Mouse (Mus musculus) lung, embryonic 14.5 days (tissue): ENCODE data around the gene Ctsw. TPM values are rescaled to one million over a fixed set of nuclear protein-coding genes. Genes with fewer than 3 reads are reported as not detected.
A peak's percentile ranks its signal among the peaks of the same experiment; 100 is the strongest.
"Not testable (repeated sequence)": the region's sequence is repeated elsewhere in the genome, so short reads cannot be mapped to it uniquely, and the experiment has no call there.

Experiments
- ATAC-seq: fragments of 200-750 bp; cut with Nextera tagmentation; 2 replicates; pipeline ENCODE4 v1.8.0; 2017; ENCODE audit warnings: mild to moderate bottlenecking, moderate TSS enrichment, moderate library complexity; ENCODE audit not compliant: insufficient read depth
- DNase-seq: peaks from one replicate; pipeline ENCODE4 v3.0.0-alpha.2; 2015
- H3K27ac ChIP-seq: fragments of 300-500 bp; sonication (generic); 2 replicates; pipeline ENCODE4 v1.5.1; 2014; ENCODE audit warnings: low read depth, mild to moderate bottlenecking, moderate library complexity
- H3K27me3 ChIP-seq: fragments of 300-500 bp; sonication (generic); 2 replicates; pipeline ENCODE4 v1.6.1; 2014; ENCODE audit warnings: low read length, control low read depth; ENCODE audit not compliant: insufficient read depth
- H3K36me3 ChIP-seq: fragments of 300-500 bp; sonication (generic); 2 replicates; pipeline ENCODE4 v1.6.1; 2014; ENCODE audit warnings: control low read depth; ENCODE audit not compliant: insufficient read depth
- H3K4me1 ChIP-seq: fragments of 300-500 bp; sonication (generic); 2 replicates; pipeline ENCODE4 v1.6.1; 2014; ENCODE audit warnings: antibody characterized with exemption, control low read depth; ENCODE audit not compliant: insufficient read depth
- H3K4me2 ChIP-seq: fragments of 300-500 bp; sonication (generic); 2 replicates; pipeline ENCODE4 v1.6.1; 2014; ENCODE audit warnings: mild to moderate bottlenecking
- H3K4me3 ChIP-seq: fragments of 300-500 bp; sonication (generic); 2 replicates; pipeline ENCODE4 v1.5.1; 2014; ENCODE audit warnings: low read depth, low read length
- H3K9ac ChIP-seq: fragments of 300-500 bp; sonication (generic); 2 replicates; pipeline ENCODE4 v1.6.1; 2014
- H3K9me3 ChIP-seq: fragments of 300-500 bp; sonication (generic); 2 replicates; pipeline ENCODE4 v1.6.1; 2016; ENCODE audit warnings: low read depth, low read length, control low read depth
- CTCF ChIP-seq: IDR thresholded peaks from 2 replicates; pipeline ENCODE4 v1.5.1; 2016; ENCODE audit warnings: antibody characterized with exemption, low read depth
- WGBS: fragments of 180-500 bp; shearing (Covaris S2); extraction: QIAGEN DNeasy Blood & Tissue Kit; methylation state at CpG from one replicate; pipeline ENCODE4 v1.1.7; 2014; 5-methylcytosine and 5-hydroxymethylcytosine counted together
- polyA plus RNA-seq: library from polyadenylated mRNA; unstranded; fragments of >200 nt; fragmentation: Nextera tagmentation; extraction: Ambion mirVana; gene quantifications from 2 replicates; pipeline ENCODE4 v1.2.1, GENCODE M21; 2014

The Ctsw gene
- polyA plus RNA-seq, 1 experiment from 2014 or later, result 1.8 TPM

DNA sequence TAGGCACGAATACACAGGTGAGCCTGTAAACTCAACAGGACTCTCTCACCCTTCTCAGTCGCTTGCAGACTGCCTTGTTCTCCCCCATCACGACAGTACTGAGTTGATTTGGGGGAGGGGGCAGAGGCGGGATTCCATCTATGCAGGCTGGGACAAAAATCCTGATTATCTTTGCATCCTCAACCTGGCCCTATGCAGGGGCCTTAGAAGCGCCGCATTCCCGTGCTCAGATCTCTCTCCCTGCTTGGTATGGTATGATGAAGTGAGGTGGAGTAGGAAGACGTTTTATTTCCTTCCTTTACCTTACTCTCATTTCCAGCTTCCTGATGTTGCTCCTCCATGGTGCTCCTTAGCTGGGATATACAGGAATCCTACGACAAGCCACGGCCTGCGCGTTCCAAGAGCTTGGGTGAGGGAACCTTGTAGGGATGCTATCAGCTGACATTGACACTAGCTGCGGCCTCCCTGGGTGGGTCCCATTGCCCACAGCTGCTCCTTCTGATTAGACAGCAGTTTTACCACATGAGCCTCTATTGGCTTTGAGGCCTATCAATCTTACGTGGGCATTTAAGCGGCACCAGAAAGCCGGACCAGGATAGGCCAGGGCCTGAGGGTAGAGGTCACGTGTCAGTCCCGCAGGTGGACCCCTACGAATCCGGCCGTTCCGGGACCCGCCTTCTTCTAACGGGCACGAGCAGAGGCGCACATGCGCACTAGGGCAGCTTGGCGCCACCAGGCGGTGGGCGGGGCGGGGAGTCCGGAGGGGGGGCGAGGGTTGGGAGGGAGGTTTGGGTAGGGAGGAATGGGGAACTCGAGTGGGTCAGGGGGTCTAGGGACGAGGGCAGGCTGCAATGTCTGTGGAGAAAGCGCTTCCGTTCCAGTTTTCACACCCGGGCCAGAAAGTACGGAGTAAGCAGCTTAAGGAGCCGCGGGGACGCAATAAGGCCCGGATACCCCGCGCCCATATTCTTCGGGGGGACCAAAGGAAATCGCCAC is 42.0 kb upstream of the Ctsw start, which contains the start of gene Snx32:
Gene Snx32, minus strand, starts transcription at position 508 of the 996 bp plus-strand sequence.
- 0 out of 2 replicates have a peak, but pooled peaks cover 5% of the 10 kb centered on the region for H3K4me1 ChIP-seq
- peak within 1 kb of the TSS; percentile 3; the same call in 1 of the 2 replicates for H3K27ac ChIP-seq
- peak within 1 kb of the TSS; percentile 51 for H3K4me3 ChIP-seq
- WGBS, result 2% methylated on average over 47 of the region's 47 CpGs
- peak within 1 kb of the TSS; percentile 54 for H3K9ac ChIP-seq
- ATAC-seq (peak; percentile 99), DNase-seq (peak; percentile 96)
- peak within 1 kb of the TSS; percentile 90 for H3K4me2 ChIP-seq
- no peaks in the 10 kb centered on the region for H3K27me3 ChIP-seq
- H3K36me3 ChIP-seq, result no peaks in the 10 kb centered on the region
- no peaks in the 10 kb centered on the region for H3K9me3 ChIP-seq
- TF ChIP-seq CTCF, result peak; percentile 47

DNA sequence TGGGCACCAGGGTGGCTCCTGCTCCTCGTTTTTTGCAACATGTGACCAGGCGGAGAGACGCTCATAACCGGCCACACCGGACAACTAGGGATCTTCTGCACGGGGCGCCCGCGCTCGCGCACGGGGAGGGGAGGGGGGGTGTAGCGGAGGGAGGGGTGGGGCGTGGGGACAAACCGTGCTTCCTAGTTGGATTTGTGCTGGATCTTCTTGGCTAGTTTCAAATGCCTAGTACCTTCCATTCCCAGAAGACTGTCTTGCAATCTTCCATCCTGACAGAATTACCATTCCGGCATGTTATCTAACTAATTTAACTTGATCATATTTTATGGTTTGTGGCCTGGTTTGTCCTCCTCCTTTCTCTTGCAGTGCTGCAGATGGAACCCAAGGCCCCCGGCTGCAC is 35.4 kb upstream of the Ctsw start, which contains the start of gene 1700020D05Rik:
Gene 1700020D05Rik, minus strand, starts transcription at position 101 of the 400 bp plus-strand sequence.
- 52% methylated on average over 17 of the region's 17 CpGs for WGBS
- Histone ChIP-seq H3K27me3 (no peaks in the 10 kb centered on the region), H3K4me1 (no peaks in the 10 kb centered on the region), H3K9me3 (no peaks in the 10 kb centered on the region), H3K27ac (no peak within 1 kb of the TSS), H3K36me3 (no peaks in the 10 kb centered on the region), H3K4me2 (no peak within 1 kb of the TSS), H3K4me3 (no peak within 1 kb of the TSS), H3K9ac (no peak within 1 kb of the TSS)
- ATAC-seq, result no peak
- no peak for DNase-seq
- TF ChIP-seq CTCF, result no peak

DNA sequence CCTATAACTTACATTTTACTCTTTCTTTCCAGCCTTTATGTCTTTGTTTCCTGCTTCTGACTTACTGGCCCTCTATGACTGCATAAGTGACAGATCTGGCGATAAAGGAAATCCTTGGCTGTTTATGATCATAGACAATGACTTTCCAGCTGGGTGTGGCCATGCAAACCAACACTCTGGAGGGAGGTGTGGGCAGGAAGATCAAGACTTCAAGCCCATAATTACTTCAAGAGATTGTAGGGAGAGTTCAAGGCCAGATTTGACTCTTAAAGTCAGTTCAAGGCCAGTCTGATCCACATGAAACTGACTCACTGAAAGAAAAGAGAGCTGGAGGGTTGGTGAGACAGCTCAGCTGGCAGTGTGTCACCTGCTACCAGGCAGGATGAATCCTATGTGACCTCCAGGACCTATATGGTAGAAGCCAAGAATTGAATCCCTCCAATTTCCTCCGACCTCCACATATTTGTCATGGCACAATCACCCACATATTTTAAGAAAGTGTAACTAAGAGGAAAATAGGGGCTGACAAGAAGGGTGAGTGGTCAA is 32.1 kb upstream of the Ctsw start:
- no peak for ATAC-seq
- Histone ChIP-seq H3K36me3 (peaks cover 29% of the 10 kb centered on the region), H3K27ac (no peak overlapping the region), H3K9ac (no peak overlapping the region), H3K9me3 (no peaks in the 10 kb centered on the region), H3K4me2 (no peak overlapping the region), H3K4me1 (no peaks in the 10 kb centered on the region), H3K4me3 (no peak overlapping the region), H3K27me3 (no peaks in the 10 kb centered on the region)
- DNase-seq, result no peak
- no peak for TF ChIP-seq CTCF
- 71% methylated on average over 2 of the region's 2 CpGs for whole genome bisulfite sequencing

DNA sequence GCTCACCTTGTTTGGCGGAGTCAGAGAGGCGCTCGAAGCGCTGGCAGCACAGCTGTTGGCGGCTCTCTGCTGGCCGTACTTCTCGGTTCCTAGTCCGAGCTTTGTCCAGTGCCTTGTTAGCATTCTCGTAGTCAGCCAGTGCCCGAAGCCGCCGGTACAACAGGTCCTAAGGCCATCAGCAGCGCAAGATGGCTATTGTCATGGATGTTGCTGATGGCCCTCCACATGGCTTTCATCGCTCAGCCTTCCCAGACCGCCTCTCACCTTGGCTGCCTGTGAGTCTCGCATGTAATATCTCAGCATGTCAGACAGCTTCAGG is 27.7 kb upstream of the Ctsw start:
- no peak for TF ChIP-seq CTCF
- 79% methylated on average over 16 of the region's 16 CpGs for WGBS
- peaks cover 4% of the 10 kb centered on the region; the same call in 1 of the 2 replicates for H3K4me1 ChIP-seq
- no peak for DNase-seq
- no peak overlapping the region for H3K4me2 ChIP-seq
- ATAC-seq, result no peak
- H3K27me3 ChIP-seq, result no peaks in the 10 kb centered on the region
- H3K4me3 ChIP-seq, result no peak overlapping the region
- no peaks in the 10 kb centered on the region for H3K9me3 ChIP-seq
- no peak overlapping the region for H3K9ac ChIP-seq
- peaks cover 66% of the 10 kb centered on the region for H3K36me3 ChIP-seq
- no peak overlapping the region for H3K27ac ChIP-seq

DNA sequence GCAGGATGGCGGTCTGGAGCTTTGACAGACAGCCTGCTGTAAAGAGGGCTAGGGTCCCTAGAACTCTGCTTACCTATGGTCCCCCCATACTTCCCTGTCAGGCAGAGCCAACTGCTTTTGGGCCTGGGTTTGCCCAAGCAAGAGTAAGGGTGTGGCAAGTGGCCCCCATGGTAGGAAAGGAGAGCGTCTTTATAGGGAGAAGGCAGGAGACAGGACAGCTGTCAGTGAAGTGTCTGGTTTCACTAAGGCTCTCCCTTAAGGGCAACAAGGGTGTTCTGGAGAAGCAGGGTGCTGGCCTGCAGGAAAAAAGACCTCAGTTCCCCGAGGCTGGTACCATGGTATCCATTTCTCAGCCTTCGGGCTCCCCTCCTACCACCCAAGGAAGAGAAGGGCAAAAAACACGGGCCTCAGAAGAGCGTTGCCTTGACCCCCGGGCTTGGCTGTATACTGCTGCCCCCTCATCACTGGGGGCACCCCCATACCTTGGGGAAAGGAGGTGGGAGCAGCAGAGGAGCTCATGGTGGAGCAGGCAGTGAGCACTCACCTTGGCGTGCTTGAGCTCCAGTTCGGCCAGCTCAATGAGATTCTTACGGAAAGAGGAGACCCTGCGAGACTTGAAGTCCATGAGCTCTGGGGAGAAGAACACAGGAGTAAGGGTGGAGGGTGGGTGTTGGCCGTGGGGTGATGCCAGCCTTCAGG is 27.2 kb upstream of the Ctsw start:
- no peak for TF ChIP-seq CTCF
- ATAC-seq (no peak), DNase-seq (no peak)
- no peak overlapping the region for H3K27ac ChIP-seq
- no peaks in the 10 kb centered on the region for H3K27me3 ChIP-seq
- no peak overlapping the region for H3K9ac ChIP-seq
- H3K4me3 ChIP-seq, result no peak overlapping the region
- peaks cover 66% of the 10 kb centered on the region for H3K36me3 ChIP-seq
- H3K4me2 ChIP-seq, result no peak overlapping the region
- 74% methylated on average over 12 of the region's 12 CpGs for WGBS
- H3K4me1 ChIP-seq, result peaks cover 4% of the 10 kb centered on the region; the same call in 1 of the 2 replicates
- H3K9me3 ChIP-seq, result no peaks in the 10 kb centered on the region

DNA sequence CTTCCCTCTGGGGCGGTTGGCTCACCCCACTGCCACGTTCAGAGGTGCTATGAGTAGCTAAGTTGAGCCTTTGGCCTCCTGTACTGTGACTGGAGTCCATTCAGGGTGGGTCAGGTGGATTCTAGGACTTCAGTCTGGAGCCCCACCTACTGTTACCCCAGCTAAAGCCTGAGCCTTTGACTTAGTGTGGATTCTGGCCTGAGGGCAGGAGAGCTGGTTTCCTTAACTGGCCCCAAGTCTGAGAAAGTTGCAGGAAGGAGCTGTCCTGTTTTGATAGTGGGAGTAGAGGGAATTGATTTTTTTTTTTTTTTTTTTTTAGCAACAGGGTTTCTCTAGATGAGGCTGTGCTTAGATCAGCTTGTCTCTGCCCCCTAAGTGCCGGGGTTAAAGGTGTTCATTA is 26.0 kb upstream of the Ctsw start:
- H3K9ac ChIP-seq, result no peak overlapping the region
- peaks cover 4% of the 10 kb centered on the region; the same call in 1 of the 2 replicates for H3K4me1 ChIP-seq
- ATAC-seq (no peak), DNase-seq (no peak)
- H3K27ac ChIP-seq, result no peak overlapping the region
- no peak overlapping the region for H3K4me3 ChIP-seq
- H3K27me3 ChIP-seq, result no peaks in the 10 kb centered on the region
- no peak for TF ChIP-seq CTCF
- no peaks in the 10 kb centered on the region for H3K9me3 ChIP-seq
- no peak overlapping the region for H3K4me2 ChIP-seq
- H3K36me3 ChIP-seq, result peaks cover 66% of the 10 kb centered on the region
- 78% methylated on average over 3 of the region's 3 CpGs for WGBS

DNA sequence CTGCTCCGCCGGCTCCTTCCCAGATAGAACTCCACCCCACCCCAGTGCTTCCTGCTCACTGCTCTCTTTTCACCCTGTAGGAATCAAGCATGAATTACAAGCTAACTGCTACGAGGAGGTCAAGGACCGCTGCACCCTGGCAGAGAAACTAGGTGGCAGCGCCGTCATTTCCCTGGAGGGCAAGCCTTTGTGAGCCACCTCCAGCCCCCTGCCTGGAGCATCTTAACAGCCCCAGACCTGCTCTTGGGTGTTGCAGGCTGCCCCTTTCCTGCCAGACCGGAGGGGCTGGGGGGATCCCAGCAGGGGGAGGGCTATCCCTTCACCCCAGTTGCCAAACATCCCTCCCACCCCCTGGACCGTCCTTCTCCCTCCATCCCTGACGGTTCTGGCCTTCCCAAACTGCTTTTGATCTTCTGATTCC is 25.0 kb upstream of the Ctsw start:
- not testable (repeated sequence) for ATAC-seq, H3K4me3 ChIP-seq, H3K4me2 ChIP-seq, H3K27ac ChIP-seq, H3K27me3 ChIP-seq, H3K4me1 ChIP-seq, DNase-seq, H3K9me3 ChIP-seq, H3K9ac ChIP-seq
- WGBS, result 71% methylated on average over 9 of the region's 9 CpGs
- peaks cover 62% of the 10 kb centered on the region for H3K36me3 ChIP-seq
